Mouse (Mus musculus) MEL (cell line): Measurements from ENCODE around the gene Klk9.

Experiments used
- CTCF ChIP-seq, 3 experiments: IDR thresholded peaks in 2 of 3; conservative IDR thresholded peaks in 1 of 3; 2 replicates each; pipeline ENCODE4 v1.5.1; 2011 to 2012; ENCODE audit warnings: low read length in 3 of 3, low read depth in 2 of 3, mild to moderate bottlenecking in 2 of 3, improper control_type of control experiment in 1 of 3, inconsistent platforms in 1 of 3, mixed read lengths in 1 of 3, moderate library complexity in 1 of 3; ENCODE audit not compliant: control insufficient read depth in 1 of 3, insufficient read depth in 1 of 3, poor library complexity in 1 of 3, severe bottlenecking in 1 of 3
- POLR2A ChIP-seq, 2 experiments: IDR thresholded peaks; 2 replicates each; pipeline ENCODE4 v1.6.1; 2011 to 2012; ENCODE audit warnings: low read length in 2 of 2, mild to moderate bottlenecking in 2 of 2, control low read depth in 1 of 2, improper control_type of control experiment in 1 of 2, low read depth in 1 of 2, moderate library complexity in 1 of 2; ENCODE audit not compliant: control insufficient read depth in 1 of 2, insufficient read depth in 1 of 2, poor library complexity in 1 of 2
- ZNF384 ChIP-seq: IDR thresholded peaks from 2 replicates; pipeline ENCODE4 v1.6.1; 2012; ENCODE audit warnings: low read depth, mild to moderate bottlenecking, inconsistent platforms, low read length, improper control_type of control experiment

DNA sequence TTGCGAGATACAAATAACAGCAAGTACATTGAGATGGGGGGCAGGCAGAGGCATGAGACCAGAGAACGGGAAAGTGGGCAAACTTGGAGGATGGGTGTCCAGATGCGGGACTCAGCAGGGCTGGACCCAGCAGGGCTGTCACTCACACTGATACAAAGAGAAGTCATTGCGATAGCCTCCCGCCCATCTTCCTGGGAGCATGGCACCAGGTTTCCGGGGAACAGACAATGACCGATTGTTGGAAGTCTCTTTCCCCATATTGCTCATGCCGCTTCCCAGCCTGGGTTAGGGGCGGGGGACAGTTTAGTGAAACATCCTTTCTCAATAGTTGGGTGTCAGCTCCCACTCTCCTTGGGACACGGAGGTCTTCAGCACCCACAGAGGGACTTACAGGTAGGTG lies 32.5 kb downstream of the Klk9 start, which contains the start of gene Klk6:
- TF ChIP-seq CTCF (IDR thresholded peaks at IDR 0.05 in 2 of 3, conservative IDR thresholded peaks at IDR 0.05 in 1 of 3; ENCODE audit: control insufficient read depth in 1 of 3, insufficient read depth in 1 of 3, low read depth in 2 of 3, low read length in 3 of 3, poor library complexity in 1 of 3, severe bottlenecking in 1 of 3) (no peak), ZNF384 (no peak), POLR2A (IDR thresholded peaks at IDR 0.05; ENCODE audit: control insufficient read depth in 1 of 2, insufficient read depth in 1 of 2, low read depth in 1 of 2, low read length in 2 of 2, poor library complexity in 1 of 2) (no peak)
